Mouse (Mus musculus): Measurements from ENCODE around the gene Abhd8. TPM values are rescaled to one million over a fixed set of nuclear protein-coding genes. Genes with fewer than 3 reads are reported as not detected.

Abhd8 gene
- polyA plus RNA-seq, 1 experiment from 2014 or later = 65.7 TPM

- Histone ChIP-seq H3K4me1 (peaks cover 42% of the 10 kb centered on the region), H3K27ac (no peak overlapping the region), H3K9me3 (no peaks in the 10 kb centered on the region), H3K4me2 (no peak overlapping the region), H3K27me3 (no peaks in the 10 kb centered on the region), H3K9ac (no peak overlapping the region), H3K36me3 (peaks cover 19% of the 10 kb centered on the region), H3K4me3 (no peak overlapping the region)
- 93% methylated on average over 2 of the region's 2 CpGs for WGBS
- no peak for ATAC-seq (ENCODE audit: insufficient number of reproducible peaks, low FRiP score, low TSS enrichment, low read depth)
These were observed 3.7 kb upstream of the Abhd8 start for GRCm38 (mm10) chr8:71467201-71467600.

GRCm38 (mm10) chr8:71466198-71466597 is 2.7 kb upstream of the Abhd8 start:
- 96% methylated on average over 5 of the region's 5 CpGs for WGBS
- Histone ChIP-seq H3K4me2 (no peak overlapping the region), H3K27me3 (no peaks in the 10 kb centered on the region), H3K9ac (no peak overlapping the region), H3K9me3 (no peaks in the 10 kb centered on the region), H3K4me3 (peak overlapping the region; percentile 84; the same call in 1 of the 2 replicates), H3K4me1 (peaks cover 50% of the 10 kb centered on the region), H3K27ac (no peak overlapping the region), H3K36me3 (peaks cover 15% of the 10 kb centered on the region)
- ATAC-seq (ENCODE audit: insufficient number of reproducible peaks, low FRiP score, low TSS enrichment, low read depth) = no peak

GRCm38 (mm10) chr8:71465733-71466132 is 2.3 kb upstream of the Abhd8 start:
- peak overlapping the region; percentile 88; the same call in 1 of the 2 replicates for H3K4me2 ChIP-seq
- peaks cover 49% of the 10 kb centered on the region for H3K4me1 ChIP-seq
- H3K36me3 ChIP-seq = peaks cover 16% of the 10 kb centered on the region
- H3K27me3 ChIP-seq = no peaks in the 10 kb centered on the region
- H3K4me3 ChIP-seq = peak overlapping the region; percentile 84
- no peaks in the 10 kb centered on the region for H3K9me3 ChIP-seq
- H3K27ac ChIP-seq = no peak overlapping the region
- ATAC-seq (ENCODE audit: insufficient number of reproducible peaks, low FRiP score, low TSS enrichment, low read depth) = no peak
- no peak overlapping the region; the same call in 1 of the 2 replicates for H3K9ac ChIP-seq
- 83% methylated on average over 8 of the region's 8 CpGs for WGBS

DNA sequence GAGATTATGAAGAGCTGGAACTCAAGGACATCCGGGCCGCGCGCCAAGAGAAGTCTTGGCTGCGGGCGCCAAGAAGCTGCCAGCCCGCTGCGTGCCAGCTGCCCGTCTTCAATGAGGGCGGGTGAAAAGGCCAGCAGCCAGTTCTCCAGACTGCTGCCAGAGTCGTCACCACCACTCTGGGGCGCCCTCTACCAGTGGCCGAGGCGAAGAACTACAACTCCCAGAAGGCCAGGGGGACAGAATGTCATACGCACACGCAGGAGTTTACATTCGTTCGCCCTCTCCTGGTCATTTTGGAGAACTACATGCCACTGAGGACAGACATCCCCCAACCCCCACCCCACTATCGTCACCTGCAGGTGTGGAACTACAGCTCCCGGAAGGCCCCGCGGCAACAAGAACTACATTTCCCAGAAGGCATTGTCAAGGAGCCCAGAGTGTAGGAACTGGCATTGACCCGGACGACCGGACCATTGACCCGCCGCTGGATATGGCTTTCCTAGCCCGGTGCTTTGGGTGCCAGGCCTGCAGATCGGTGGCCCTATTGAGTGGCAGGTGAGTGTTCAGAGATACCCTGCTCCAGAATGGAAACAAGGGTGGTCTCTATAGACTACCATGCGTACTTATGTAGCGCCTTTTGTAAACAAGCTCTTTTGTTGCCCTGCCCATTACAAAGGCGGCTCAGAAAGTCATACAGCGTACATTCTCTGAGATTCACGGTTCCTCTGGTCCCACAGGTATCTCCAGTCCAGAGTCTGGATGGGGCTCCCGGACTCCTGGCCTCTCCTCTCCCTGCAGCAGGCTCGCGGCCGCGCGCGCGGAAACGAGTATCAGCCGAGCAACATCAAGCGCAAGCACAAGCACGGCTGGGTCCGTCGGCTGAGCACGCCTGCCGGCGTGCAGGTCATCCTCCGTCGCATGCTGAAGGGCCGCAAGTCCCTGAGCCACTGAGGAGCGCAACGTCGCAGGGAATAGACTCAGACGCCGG is 1.4 kb upstream of the Abhd8 start, which contains the start of gene Mrpl34:
TSS of gene Mrpl34 (plus strand) at position 447 of the 988 bp plus-strand sequence.
- peak within 1 kb of the TSS; percentile 89 for H3K27ac ChIP-seq
- peak within 1 kb of the TSS; percentile 84 for H3K4me3 ChIP-seq
- peak within 1 kb of the TSS; percentile 88 for H3K4me2 ChIP-seq
- peaks cover 40% of the 10 kb centered on the region for H3K4me1 ChIP-seq
- WGBS = under 1% methylated on average over 59 of the region's 59 CpGs
- peak within 1 kb of the TSS; percentile 42 for H3K9ac ChIP-seq
- peaks cover 22% of the 10 kb centered on the region for H3K36me3 ChIP-seq
- peak; percentile 79 for ATAC-seq (ENCODE audit: insufficient number of reproducible peaks, low FRiP score, low TSS enrichment, low read depth)
- no peaks in the 10 kb centered on the region for H3K9me3 ChIP-seq
- no peaks in the 10 kb centered on the region for H3K27me3 ChIP-seq

DNA sequence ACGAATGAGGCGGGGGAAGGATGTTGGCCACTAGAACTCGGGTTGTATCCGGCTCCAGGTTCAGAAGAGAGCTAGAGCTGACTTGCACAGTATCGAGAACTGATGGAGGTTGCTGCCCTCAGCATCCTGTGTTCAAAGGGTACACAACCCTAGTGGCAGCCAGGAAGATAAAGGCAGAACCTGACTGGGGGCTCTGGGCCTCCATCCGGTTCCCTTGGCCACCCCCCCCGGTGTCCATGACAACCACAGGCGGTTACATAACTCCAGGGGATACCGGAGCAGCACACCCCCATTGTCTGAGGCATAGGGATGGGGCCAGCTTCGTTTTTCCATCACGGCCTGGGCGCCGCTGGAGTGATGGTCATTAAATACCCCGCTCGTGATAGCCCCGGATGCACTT is 669 bp downstream of the Abhd8 start:
- peak overlapping the region; percentile 82 for H3K9ac ChIP-seq
- peak overlapping the region; percentile 88 for H3K4me2 ChIP-seq
- H3K27me3 ChIP-seq = no peaks in the 10 kb centered on the region
- H3K4me1 ChIP-seq = peaks cover 42% of the 10 kb centered on the region
- H3K9me3 ChIP-seq = no peaks in the 10 kb centered on the region
- H3K36me3 ChIP-seq = peaks cover 41% of the 10 kb centered on the region
- 0 out of 2 replicates have a peak overlapping the region, but pooled peaks have one; percentile 58 for H3K27ac ChIP-seq
- peak overlapping the region; percentile 84 for H3K4me3 ChIP-seq
- no peak for ATAC-seq (ENCODE audit: insufficient number of reproducible peaks, low FRiP score, low TSS enrichment, low read depth)
- WGBS = 5% methylated on average over 16 of the region's 16 CpGs

GRCm38 (mm10) chr8:71462191-71462590 is 1.3 kb downstream of the Abhd8 start:
- H3K9me3 ChIP-seq = no peaks in the 10 kb centered on the region
- H3K27ac ChIP-seq = no peak overlapping the region
- peak overlapping the region; percentile 84 for H3K4me3 ChIP-seq
- H3K4me2 ChIP-seq = peak overlapping the region; percentile 88
- no peaks in the 10 kb centered on the region for H3K27me3 ChIP-seq
- 70% methylated on average over 4 of the region's 4 CpGs for WGBS
- ATAC-seq (ENCODE audit: insufficient number of reproducible peaks, low FRiP score, low TSS enrichment, low read depth) = no peak
- H3K9ac ChIP-seq = no peak overlapping the region
- peaks cover 47% of the 10 kb centered on the region for H3K36me3 ChIP-seq
- peaks cover 43% of the 10 kb centered on the region for H3K4me1 ChIP-seq

- peaks cover 50% of the 10 kb centered on the region for H3K36me3 ChIP-seq
- 81% methylated on average over 47 of the region's 47 CpGs for WGBS
- no peak for ATAC-seq (ENCODE audit: insufficient number of reproducible peaks, low FRiP score, low TSS enrichment, low read depth)
- H3K9ac ChIP-seq = no peak overlapping the region
- H3K4me1 ChIP-seq = peaks cover 43% of the 10 kb centered on the region
- H3K27me3 ChIP-seq = no peaks in the 10 kb centered on the region
- H3K4me2 ChIP-seq = no peak overlapping the region
- H3K9me3 ChIP-seq = no peaks in the 10 kb centered on the region
- H3K27ac ChIP-seq = no peak overlapping the region
- H3K4me3 ChIP-seq = no peak overlapping the region
These were observed 2.2 kb downstream of the Abhd8 start for GRCm38 (mm10) chr8:71461152-71461840.

GRCm38 (mm10) chr8:71460716-71461115 is 2.7 kb downstream of the Abhd8 start:
- Histone ChIP-seq H3K4me2 (no peak overlapping the region), H3K9me3 (no peaks in the 10 kb centered on the region), H3K9ac (no peak overlapping the region), H3K36me3 (peaks cover 45% of the 10 kb centered on the region), H3K27me3 (no peaks in the 10 kb centered on the region), H3K4me1 (peaks cover 40% of the 10 kb centered on the region), H3K27ac (no peak overlapping the region), H3K4me3 (no peak overlapping the region)
- ATAC-seq (ENCODE audit: insufficient number of reproducible peaks, low FRiP score, low TSS enrichment, low read depth) = no peak
- WGBS = 93% methylated on average over 6 of the region's 6 CpGs

GRCm38 (mm10) chr8:71457659-71458270 is 5.7 kb downstream of the Abhd8 start:
- WGBS = 81% methylated on average over 20 of the region's 20 CpGs
- H3K9me3 ChIP-seq = no peaks in the 10 kb centered on the region
- no peak overlapping the region for H3K4me3 ChIP-seq
- ATAC-seq (ENCODE audit: insufficient number of reproducible peaks, low FRiP score, low TSS enrichment, low read depth) = no peak; the same call in 1 of the 2 replicates
- H3K27me3 ChIP-seq = no peaks in the 10 kb centered on the region
- H3K27ac ChIP-seq = 0 out of 2 replicates have a peak overlapping the region, but pooled peaks have one; percentile 9
- H3K4me2 ChIP-seq = no peak overlapping the region
- no peak overlapping the region for H3K9ac ChIP-seq
- H3K4me1 ChIP-seq = peaks cover 21% of the 10 kb centered on the region
- peaks cover 45% of the 10 kb centered on the region for H3K36me3 ChIP-seq

DNA sequence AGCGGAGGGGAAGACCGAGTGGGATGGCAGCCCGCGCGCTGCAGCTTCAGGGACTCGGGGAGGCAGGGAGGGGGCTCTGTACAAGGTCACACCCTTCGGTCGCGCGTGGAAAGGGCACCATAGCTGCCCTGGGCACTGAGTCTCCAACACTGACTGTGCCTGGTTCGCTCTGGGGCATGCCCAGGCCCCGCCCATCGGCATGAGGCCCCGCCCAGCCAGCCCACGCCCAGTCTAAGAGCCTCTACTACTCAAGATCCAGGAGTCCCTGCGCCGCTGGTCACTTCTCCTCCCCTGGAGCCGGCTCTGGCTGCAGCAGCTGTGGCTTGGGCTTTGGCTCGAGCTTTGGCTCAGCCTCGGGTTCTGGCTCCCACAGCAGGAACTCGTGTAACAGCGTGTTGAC is 6.5 kb downstream of the Abhd8 start:
- ATAC-seq (ENCODE audit: insufficient number of reproducible peaks, low FRiP score, low TSS enrichment, low read depth) = no peak; the same call in 1 of the 2 replicates
- Histone ChIP-seq H3K4me1 (peaks cover 13% of the 10 kb centered on the region), H3K9ac (no peak overlapping the region), H3K4me3 (no peak overlapping the region), H3K36me3 (peaks cover 45% of the 10 kb centered on the region), H3K9me3 (no peaks in the 10 kb centered on the region), H3K4me2 (no peak overlapping the region), H3K27ac (no peak overlapping the region), H3K27me3 (no peaks in the 10 kb centered on the region)
- WGBS = 40% methylated on average over 22 of the region's 22 CpGs

DNA sequence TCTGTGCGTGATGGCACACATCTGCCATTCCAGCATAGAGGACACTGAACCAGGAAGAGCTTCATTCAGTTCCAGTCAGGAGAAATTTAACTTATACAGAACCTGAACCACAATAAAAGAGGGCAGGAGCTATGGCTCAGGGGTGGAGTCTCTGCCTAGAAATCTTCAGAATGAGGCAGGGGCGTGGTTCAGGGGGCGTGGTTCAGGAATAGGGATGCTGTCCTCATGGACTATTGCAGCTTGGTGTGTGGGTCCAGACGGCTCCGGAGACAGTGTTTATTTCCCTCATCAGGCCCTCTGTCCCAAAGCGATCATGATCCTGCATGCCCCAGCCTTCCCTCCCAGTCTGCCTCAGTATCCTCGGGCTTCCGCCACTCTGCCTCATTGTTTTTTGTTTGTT is 8.8 kb downstream of the Abhd8 start:
- 77% methylated on average over 8 of the region's 8 CpGs for WGBS
- no peak for ATAC-seq (ENCODE audit: insufficient number of reproducible peaks, low FRiP score, low TSS enrichment, low read depth)
- Histone ChIP-seq H3K27me3 (no peaks in the 10 kb centered on the region), H3K9ac (no peak overlapping the region), H3K4me2 (no peak overlapping the region), H3K9me3 (no peaks in the 10 kb centered on the region), H3K36me3 (peaks cover 27% of the 10 kb centered on the region), H3K4me1 (0 out of 2 replicates have a peak, but pooled peaks cover 4% of the 10 kb centered on the region), H3K27ac (no peak overlapping the region), H3K4me3 (no peak overlapping the region)
